Mouse (Mus musculus) heart, adult 2 months (tissue): ENCODE results near the gene Acot6. TPM values are rescaled to one million over a fixed set of nuclear protein-coding genes. Genes with fewer than 3 reads are reported as not detected.

Experiments
- DNase-seq, 2 experiments: peaks; one replicate each; pipeline ENCODE4 v3.0.0; 2021
- H3K27ac ChIP-seq: fragments of 200-600 bp; 2 replicates; pipeline ENCODE4 v1.8.1; 2022
- H3K27me3 ChIP-seq: fragments of 200-500 bp; 2 replicates; pipeline ENCODE4 v1.6.1; 2012; ENCODE audit warnings: mild to moderate bottlenecking, low read length, inconsistent platforms, mixed read lengths; ENCODE audit not compliant: control insufficient read depth, insufficient read depth
- H3K36me3 ChIP-seq: fragments of 200-500 bp; 2 replicates; pipeline ENCODE4 v1.6.1; 2012; ENCODE audit warnings: low read length, inconsistent platforms; ENCODE audit not compliant: control insufficient read depth, insufficient read depth
- H3K4me1 ChIP-seq: fragments of 200-500 bp; 2 replicates; pipeline ENCODE4 v1.6.1; 2011; ENCODE audit warnings: low read length; ENCODE audit not compliant: control insufficient read depth, insufficient read depth
- H3K4me3 ChIP-seq: fragments of 200-600 bp; 2 replicates; pipeline ENCODE4 v1.8.1; 2022
- H3K79me2 ChIP-seq: fragments of 200-500 bp; replicated peaks from 2 replicates; pipeline ENCODE4 v1.6.1; 2012; ENCODE audit warnings: mild to moderate bottlenecking, inconsistent platforms, low read length, moderate library complexity, mixed read lengths; ENCODE audit not compliant: control insufficient read depth, insufficient read depth
- H3K9ac ChIP-seq: fragments of 200-500 bp; 2 replicates; pipeline ENCODE4 v1.6.1; 2012; ENCODE audit warnings: low read depth, mild to moderate bottlenecking, control low read depth, inconsistent platforms, low read length, mixed read lengths
- CTCF ChIP-seq: fragments of 200-600 bp; IDR thresholded peaks from 2 replicates; pipeline ENCODE4 v1.8.1; 2022; ENCODE audit warnings: antibody characterized with exemption, mild to moderate bottlenecking, moderate library complexity
- EP300 ChIP-seq: fragments of 200-500 bp; IDR thresholded peaks from 2 replicates; pipeline ENCODE4 v1.6.1; 2011; ENCODE audit warnings: low read depth, low read length, control low read depth; ENCODE audit not compliant: insufficient read depth
- POLR2A ChIP-seq: fragments of 200-500 bp; IDR thresholded peaks from 2 replicates; pipeline ENCODE4 v1.6.1; 2011; ENCODE audit warnings: mild to moderate bottlenecking, low read depth, low read length, control low read depth; ENCODE audit not compliant: insufficient read depth
- WGBS: fragments of 180-500 bp; shearing (Covaris S2); methylation state at CpG from one replicate; pipeline ENCODE4 v1.1.7; 2018; 5-methylcytosine and 5-hydroxymethylcytosine counted together
- intact Hi-C: fragments of 180-260 bp; cut with DNase I; formaldehyde crosslinking; loops from one replicate; pipeline ENCODE4 v1.15.1; 2025
- polyA plus RNA-seq: library from polyadenylated mRNA; depleted of rRNA; stranded (reverse); fragments of >200 nt; gene quantifications from 2 replicates; pipeline ENCODE4 v1.2.3, GENCODE M21; 2012; rRNA removed
- total RNA-seq, 2 experiments: library from RNA; stranded (reverse); gene quantifications; 2 replicates each; pipeline ENCODE4 v1.2.3; 2021

The Acot6 gene
- total and polyA plus RNA-seq, 3 experiments: 1.5 to 2.2 (median 2.2) TPM

GRCm38 (mm10) chr12:84155523-84155871 lies 55.0 kb downstream of the Acot6 start:
- H3K79me2 ChIP-seq: no peaks in the 10 kb centered on the region
- H3K27ac ChIP-seq: peak overlapping the region; percentile 58
- H3K4me3 ChIP-seq: no peak overlapping the region
- TF ChIP-seq POLR2A: no peak
- no peak for TF ChIP-seq EP300
- TF ChIP-seq CTCF: no peak
- peaks cover 3% of the 10 kb centered on the region; the same call in 1 of the 2 replicates for H3K36me3 ChIP-seq
- intact Hi-C loops: no loop called here
- no peak overlapping the region for H3K9ac ChIP-seq
- peaks cover 1% of the 10 kb centered on the region; the same call in 1 of the 2 replicates for H3K4me1 ChIP-seq
- H3K27me3 ChIP-seq: no peaks in the 10 kb centered on the region
- 43% methylated on average over 2 of the region's 2 CpGs for WGBS
- no peak for DNase-seq

DNA sequence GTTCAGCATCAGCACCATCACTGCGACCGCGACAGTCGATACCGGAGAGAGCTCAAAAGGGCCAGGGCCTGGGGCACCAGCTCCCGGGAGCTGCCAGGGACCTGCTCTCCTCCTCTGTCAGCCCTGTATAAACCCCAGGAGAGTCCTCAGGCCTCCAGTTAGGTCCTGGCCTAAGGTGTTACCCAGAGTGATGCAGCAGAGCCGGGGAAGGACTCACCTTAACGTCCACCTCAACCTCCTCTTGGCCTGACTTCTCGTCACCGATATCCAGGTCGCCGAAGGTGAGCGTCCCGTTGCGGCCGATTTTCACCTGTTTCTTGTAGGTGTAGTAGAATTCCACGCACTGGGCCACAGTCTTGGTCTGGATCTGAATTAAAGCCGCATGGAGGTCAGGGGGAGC lies 55.8 kb downstream of the Acot6 start:
- Histone ChIP-seq H3K4me1 (no peaks in the 10 kb centered on the region; the same call in 1 of the 2 replicates), H3K79me2 (no peaks in the 10 kb centered on the region), H3K36me3 (peaks cover 3% of the 10 kb centered on the region; the same call in 1 of the 2 replicates), H3K4me3 (no peak overlapping the region), H3K27ac (peak overlapping the region; percentile 58), H3K9ac (no peak overlapping the region), H3K27me3 (no peaks in the 10 kb centered on the region)
- TF ChIP-seq CTCF (no peak), EP300 (no peak), POLR2A (no peak)
- 93% methylated on average over 18 of the region's 18 CpGs for WGBS
- intact Hi-C loops: no loop called here
- no peak for DNase-seq

DNA sequence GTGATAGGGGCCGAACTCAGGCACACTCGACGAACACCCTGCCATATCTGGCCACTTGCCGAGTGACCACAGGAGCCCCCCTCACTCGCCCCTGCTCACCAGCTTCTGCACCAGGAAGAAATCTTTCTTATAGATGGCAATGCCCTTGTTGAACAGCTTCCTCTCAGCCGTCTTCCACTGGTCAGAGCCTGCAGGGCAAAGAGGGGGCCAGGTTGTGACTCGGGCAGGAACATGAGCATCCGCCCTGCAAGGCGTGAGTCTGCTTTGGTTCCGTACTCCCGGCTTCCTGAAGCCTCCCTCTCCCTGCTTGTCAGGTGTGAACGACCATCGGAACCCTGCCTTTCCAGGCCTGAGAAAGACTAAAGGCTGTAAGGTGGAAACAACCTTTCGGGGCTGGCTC lies 57.7 kb downstream of the Acot6 start:
- Histone ChIP-seq H3K4me3 (no peak overlapping the region), H3K79me2 (no peaks in the 10 kb centered on the region), H3K9ac (no peak overlapping the region), H3K36me3 (peaks cover 3% of the 10 kb centered on the region; the same call in 1 of the 2 replicates), H3K27me3 (no peaks in the 10 kb centered on the region), H3K4me1 (no peaks in the 10 kb centered on the region), H3K27ac (no peak overlapping the region)
- intact Hi-C loops: no loop called here
- no peak for DNase-seq
- TF ChIP-seq EP300 (no peak), POLR2A (no peak), CTCF (no peak)
- WGBS: 76% methylated on average over 14 of the region's 14 CpGs

- WGBS: 96% methylated on average over 8 of the region's 8 CpGs
- Histone ChIP-seq H3K36me3 (peaks cover 4% of the 10 kb centered on the region), H3K79me2 (no peaks in the 10 kb centered on the region), H3K27ac (no peak overlapping the region), H3K4me1 (peaks cover 4% of the 10 kb centered on the region), H3K4me3 (no peak overlapping the region), H3K27me3 (no peaks in the 10 kb centered on the region), H3K9ac (no peak overlapping the region)
- TF ChIP-seq EP300: no peak
- TF ChIP-seq CTCF: no peak
- TF ChIP-seq POLR2A: no peak
- intact Hi-C loops: no loop called here
- no peak for DNase-seq
These were observed 60.0 kb downstream of the Acot6 start for GRCm38 (mm10) chr12:84160491-84160890.

Other genes with a start within 250 kb of the Acot6 start
- 10 to 100 TPM; 31.6 to 32.3 TPM for gene Numb, start 178.7 kb upstream of the Acot6 start, total RNA-seq
- 31.1 and 38.1 TPM in 2 replicates for gene Numb, start 178.7 kb upstream of the Acot6 start, polyA plus RNA-seq
- gene Riox1, start 150.0 kb upstream of the Acot6 start, total RNA-seq: 1 to 10 TPM; 4.4 to 4.7 TPM
- gene Riox1, start 150.0 kb upstream of the Acot6 start, polyA plus RNA-seq: 2.8 and 3.4 TPM in 2 replicates
- gene Heatr4, start 115.8 kb upstream of the Acot6 start, total RNA-seq: not detected
- not detected in 2 replicates for gene Heatr4, start 115.8 kb upstream of the Acot6 start, polyA plus RNA-seq
- 100 to 1,000 TPM; 112 to 114 TPM for gene Acot2, start 112.8 kb upstream of the Acot6 start, total RNA-seq
- 44.4 and 52.6 TPM in 2 replicates for gene Acot2, start 112.8 kb upstream of the Acot6 start, polyA plus RNA-seq
- gene Acot1, start 91.2 kb upstream of the Acot6 start, total RNA-seq: 10 to 100 TPM; 53.0 to 54.4 TPM
- gene Acot1, start 91.2 kb upstream of the Acot6 start, polyA plus RNA-seq: 8.1 and 22.9 TPM in 2 replicates
- gene Acot4, start 62.3 kb upstream of the Acot6 start, total RNA-seq: 1 to 10 TPM in 1 of 2 experiments, under 1 TPM in 1; 0.91 to 1.3 TPM
- gene Acot4, start 62.3 kb upstream of the Acot6 start, polyA plus RNA-seq: 0.53 and 0.61 TPM in 2 replicates
- gene Gm49366, start 61.7 kb upstream of the Acot6 start, total RNA-seq: not detected
- 2.0 TPM in 1 of 2 replicates, not detected in the other for gene Gm49366, start 61.7 kb upstream of the Acot6 start, polyA plus RNA-seq
- gene Acot3, start 48.5 kb upstream of the Acot6 start, total RNA-seq: under 1 TPM; 0.84 TPM
- 0.32 and 0.57 TPM in 2 replicates for gene Acot3, start 48.5 kb upstream of the Acot6 start, polyA plus RNA-seq
- not detected for gene Acot5, start 31.3 kb upstream of the Acot6 start, total RNA-seq
- gene Acot5, start 31.3 kb upstream of the Acot6 start, polyA plus RNA-seq: not detected in 2 replicates
- 1 to 10 TPM; 6.9 to 7.9 TPM for gene Dnal1, start 13.7 kb downstream of the Acot6 start, total RNA-seq
- 3.4 and 5.4 TPM in 2 replicates for gene Dnal1, start 13.7 kb downstream of the Acot6 start, polyA plus RNA-seq
- under 1 TPM; 0.10 to 0.20 TPM for gene Pnma1, start 47.8 kb downstream of the Acot6 start, total RNA-seq
- 0.04 and 0.06 TPM in 2 replicates for gene Pnma1, start 47.8 kb downstream of the Acot6 start, polyA plus RNA-seq
- 10 to 100 TPM; 12.3 to 14.7 TPM for gene Elmsan1, start 118.2 kb downstream of the Acot6 start, total RNA-seq
- 8.1 and 8.4 TPM in 2 replicates for gene Elmsan1, start 118.2 kb downstream of the Acot6 start, polyA plus RNA-seq
- gene Ptgr2, start 184.6 kb downstream of the Acot6 start, total RNA-seq: 100 to 1,000 TPM; 222 to 248 TPM
- gene Ptgr2, start 184.6 kb downstream of the Acot6 start, polyA plus RNA-seq: 59.4 and 143 TPM in 2 replicates
- 10 to 100 TPM; 18.8 to 20.9 TPM for gene Zfp410, start 216.2 kb downstream of the Acot6 start, total RNA-seq
- 18.4 and 30.3 TPM in 2 replicates for gene Zfp410, start 216.2 kb downstream of the Acot6 start, polyA plus RNA-seq